Mouse (Mus musculus) embryonic facial prominence, embryonic 12.5 days (tissue): ENCODE data around the gene Vmn2r85. TPM values are rescaled to one million over a fixed set of nuclear protein-coding genes. Genes with fewer than 3 reads are reported as not detected.
A peak's percentile ranks its signal among the peaks of the same experiment; 100 is the strongest.
"Not testable (repeated sequence)": the region's sequence is repeated elsewhere in the genome, so short reads cannot be mapped to it uniquely, and the experiment has no call there.

Experiments used
- ATAC-seq: fragments of 200-750 bp; cut with Nextera tagmentation; 2 replicates; pipeline ENCODE4 v1.8.0; 2017; ENCODE audit not compliant: insufficient number of reproducible peaks, insufficient read depth, low FRiP score, low TSS enrichment
- H3K27ac ChIP-seq: fragments of 300-500 bp; sonication (generic); 2 replicates; pipeline ENCODE4 v1.5.1; 2016; ENCODE audit warnings: mild to moderate bottlenecking
- H3K27me3 ChIP-seq: fragments of 300-500 bp; sonication (generic); 2 replicates; pipeline ENCODE4 v1.6.1; 2016; ENCODE audit warnings: mild to moderate bottlenecking, moderate library complexity
- H3K36me3 ChIP-seq: fragments of 300-500 bp; sonication (generic); 2 replicates; pipeline ENCODE4 v1.6.1; 2016; ENCODE audit warnings: mild to moderate bottlenecking
- H3K4me1 ChIP-seq: fragments of 300-500 bp; sonication (generic); 2 replicates; pipeline ENCODE4 v1.6.1; 2016
- H3K4me2 ChIP-seq: fragments of 300-500 bp; sonication (generic); replicated peaks from 2 replicates; pipeline ENCODE4 v1.6.1; 2016; ENCODE audit warnings: mild to moderate bottlenecking, moderate library complexity
- H3K4me3 ChIP-seq: fragments of 300-500 bp; sonication (generic); 2 replicates; pipeline ENCODE4 v1.5.1; 2016; ENCODE audit warnings: mild to moderate bottlenecking
- H3K9ac ChIP-seq: fragments of 300-500 bp; sonication (generic); 2 replicates; pipeline ENCODE4 v1.6.1; 2016; ENCODE audit warnings: mild to moderate bottlenecking, moderate library complexity
- H3K9me3 ChIP-seq: fragments of 300-500 bp; sonication (generic); 2 replicates; pipeline ENCODE4 v1.6.1; 2016; ENCODE audit warnings: mild to moderate bottlenecking, moderate library complexity
- WGBS: fragments of 180-500 bp; shearing (Covaris S2); methylation state at CpG from one replicate; pipeline ENCODE4 v1.1.7; 2016; 5-methylcytosine and 5-hydroxymethylcytosine counted together
- polyA plus RNA-seq: library from polyadenylated mRNA; unstranded; fragments of >200 nt; fragmentation: Nextera tagmentation; extraction: Ambion mirVana; gene quantifications from 2 replicates; pipeline ENCODE4 v1.2.1, GENCODE M21; 2016

Gene Vmn2r85
- not detected in 2 replicates for polyA plus RNA-seq

GRCm38 (mm10) chr10:130429603-130430002 is at the start of gene Vmn2r85:
Vmn2r85 (minus strand) TSS chr10:130429703.
- not testable (repeated sequence) for H3K27ac ChIP-seq, H3K36me3 ChIP-seq, H3K4me2 ChIP-seq, H3K9ac ChIP-seq, H3K9me3 ChIP-seq, H3K4me3 ChIP-seq, H3K27me3 ChIP-seq, ATAC-seq, H3K4me1 ChIP-seq

DNA sequence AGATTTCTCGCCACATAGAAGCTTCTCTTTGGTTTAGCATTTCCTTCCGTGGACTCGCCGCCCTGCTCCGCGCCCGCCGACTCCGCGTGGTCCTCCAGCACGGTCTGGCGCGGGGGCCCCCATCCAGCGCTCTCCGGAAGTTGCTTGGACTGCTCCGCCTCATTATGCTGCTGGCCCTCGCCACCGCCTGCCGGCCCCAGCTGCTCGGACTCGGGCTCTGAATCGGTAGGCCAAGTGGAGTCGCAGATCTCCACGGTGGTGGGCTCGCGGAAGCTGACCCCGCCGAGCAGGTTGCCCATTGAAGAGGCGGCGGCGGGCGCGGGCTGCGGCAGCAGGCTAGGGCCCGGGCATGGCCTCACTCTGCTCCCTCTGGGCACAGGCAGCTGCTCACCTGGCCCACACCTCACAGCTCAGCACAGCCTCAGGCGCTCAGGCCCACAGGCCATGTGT is 40.8 kb upstream of the Vmn2r85 start:
- Histone ChIP-seq H3K4me2 (peak overlapping the region; percentile 69), H3K27me3 (no peaks in the 10 kb centered on the region), H3K9ac (peak overlapping the region; percentile 59; the same call in 1 of the 2 replicates), H3K36me3 (no peaks in the 10 kb centered on the region), H3K4me3 (peak overlapping the region; percentile 49), H3K27ac (no peak overlapping the region), H3K4me1 (no peaks in the 10 kb centered on the region), H3K9me3 (no peaks in the 10 kb centered on the region)
- WGBS = 2% methylated on average over 36 of the region's 36 CpGs
- peak; percentile 92 for ATAC-seq

DNA sequence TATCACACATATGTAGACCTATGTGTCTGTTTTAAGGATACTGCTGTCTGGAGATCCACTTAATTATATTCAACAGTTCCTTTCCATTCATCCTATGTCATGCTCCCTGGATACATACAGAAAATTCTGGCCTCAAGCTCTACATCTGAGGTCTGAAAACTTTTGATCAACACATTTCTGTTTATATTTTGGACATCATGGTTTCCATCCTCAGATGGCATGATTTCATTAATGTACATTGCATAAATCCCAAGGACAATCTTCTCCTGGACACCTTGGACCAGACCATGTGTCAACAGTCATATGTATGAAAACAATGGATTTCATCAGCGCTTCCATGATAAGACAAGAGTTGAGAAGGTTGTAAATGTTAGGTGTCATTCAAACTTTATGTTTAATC is 26.4 kb upstream of the Vmn2r85 start, which contains the start of gene Vmn2r86:
Vmn2r86 (minus strand) TSS at position 101 of the 400 bp plus-strand sequence.
- H3K9ac ChIP-seq, H3K4me3 ChIP-seq, H3K36me3 ChIP-seq, H3K9me3 ChIP-seq, H3K27ac ChIP-seq, H3K4me2 ChIP-seq, H3K4me1 ChIP-seq, H3K27me3 ChIP-seq, ATAC-seq: not testable (repeated sequence)
- 93% methylated on average over 1 of the region's 1 CpGs for WGBS

- Histone ChIP-seq H3K36me3 (no peaks in the 10 kb centered on the region), H3K4me1 (no peaks in the 10 kb centered on the region), H3K4me3 (no peak overlapping the region), H3K9ac (no peak overlapping the region), H3K27me3 (no peaks in the 10 kb centered on the region), H3K27ac (no peak overlapping the region), H3K9me3 (no peaks in the 10 kb centered on the region), H3K4me2 (no peak overlapping the region)
- ATAC-seq = no peak
- 88% methylated on average over 21 of the region's 21 CpGs for WGBS
Observed at GRCm38 (mm10) chr10:130444776-130445175, 15.3 kb upstream of the Vmn2r85 start.

- H3K4me1 ChIP-seq, ATAC-seq: not testable (repeated sequence)
- 83% methylated on average over 11 of the region's 11 CpGs for WGBS
Observed at GRCm38 (mm10) chr10:130434185-130434898, 4.8 kb upstream of the Vmn2r85 start.

DNA sequence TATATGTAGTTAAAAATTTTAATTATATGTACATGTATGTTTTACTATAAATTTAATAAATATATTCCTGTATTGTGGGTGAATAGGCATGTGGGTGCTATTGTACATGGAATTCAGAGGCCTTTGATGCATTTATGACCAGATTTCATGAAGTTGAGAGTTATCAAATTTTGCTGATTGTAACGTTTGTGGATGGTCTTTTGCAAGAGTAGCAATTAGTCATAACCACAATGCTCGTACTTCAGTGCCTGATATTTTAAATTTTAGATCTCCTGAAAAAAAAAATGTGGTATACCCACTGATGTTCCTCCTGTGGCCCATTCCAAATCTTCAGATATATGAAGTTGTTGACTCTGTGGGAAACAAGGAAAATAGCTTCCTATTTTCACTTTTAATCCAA is 7.1 kb downstream of the Vmn2r85 start:
- not testable (repeated sequence) for H3K27ac ChIP-seq, H3K4me1 ChIP-seq, H3K27me3 ChIP-seq, H3K9ac ChIP-seq, H3K4me2 ChIP-seq, ATAC-seq, H3K9me3 ChIP-seq, H3K4me3 ChIP-seq, H3K36me3 ChIP-seq
- WGBS = 86% methylated on average over 2 of the region's 2 CpGs

More at GRCm38 (mm10) chr10:130434185-130434898, 4.8 kb upstream of the Vmn2r85 start:
- not testable (repeated sequence) for H3K9me3 ChIP-seq, H3K9ac ChIP-seq, H3K36me3 ChIP-seq, H3K27ac ChIP-seq, H3K4me2 ChIP-seq, H3K4me3 ChIP-seq, H3K27me3 ChIP-seq

DNA sequence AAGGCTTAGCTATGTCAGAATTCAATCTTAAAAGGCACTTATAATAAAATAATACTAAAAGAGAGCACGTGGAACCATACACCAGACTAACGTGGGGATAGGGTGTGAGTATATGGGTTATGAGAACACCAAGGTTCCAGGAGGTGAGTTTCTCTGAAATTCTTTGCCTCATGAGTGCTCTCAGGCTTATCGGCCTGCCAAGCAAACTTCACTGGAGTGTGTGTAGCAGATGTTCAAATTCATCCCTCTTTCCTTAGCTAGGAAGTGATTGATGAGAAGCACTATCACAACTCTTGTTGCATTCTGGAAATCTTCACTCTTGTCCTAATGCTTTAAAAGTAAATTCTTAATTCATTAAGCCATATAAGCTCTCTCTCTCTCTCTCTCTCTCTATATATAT is 9.1 kb downstream of the Vmn2r85 start:
- no peaks in the 10 kb centered on the region for H3K4me1 ChIP-seq
- ATAC-seq = no peak
- H3K27ac ChIP-seq = no peak overlapping the region
- H3K9me3 ChIP-seq = no peaks in the 10 kb centered on the region
- no peak overlapping the region for H3K9ac ChIP-seq
- H3K4me3 ChIP-seq = no peak overlapping the region
- no peak overlapping the region for H3K4me2 ChIP-seq
- 76% methylated on average over 3 of the region's 3 CpGs for WGBS
- no peaks in the 10 kb centered on the region for H3K27me3 ChIP-seq
- H3K36me3 ChIP-seq = no peaks in the 10 kb centered on the region

- H3K36me3 ChIP-seq, H3K27me3 ChIP-seq, H3K4me3 ChIP-seq, H3K27ac ChIP-seq, H3K9ac ChIP-seq, ATAC-seq, H3K9me3 ChIP-seq, H3K4me1 ChIP-seq, H3K4me2 ChIP-seq: not testable (repeated sequence)
- 53% methylated on average over 2 of the region's 2 CpGs for WGBS
Observed at GRCm38 (mm10) chr10:130419954-130420353, 9.5 kb downstream of the Vmn2r85 start.

DNA sequence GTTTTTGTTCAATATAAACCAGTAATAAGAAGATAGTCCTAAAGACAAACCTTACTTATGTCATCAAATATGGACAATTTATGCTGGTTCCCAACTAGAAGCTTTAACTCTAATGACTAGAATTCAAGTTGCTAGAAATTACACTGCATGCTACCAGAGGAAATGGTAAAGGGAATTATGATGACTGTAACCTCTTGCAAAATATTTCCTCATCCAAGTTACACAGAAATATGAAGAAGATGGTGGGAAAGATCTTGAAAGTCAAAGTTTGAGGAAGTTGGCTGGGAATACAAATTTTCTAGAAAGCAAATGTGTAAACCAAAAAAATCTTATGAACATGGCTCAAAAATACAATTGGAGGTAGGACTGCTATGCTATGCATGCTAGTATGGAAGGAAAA is 13.2 kb downstream of the Vmn2r85 start:
- not testable (repeated sequence) for H3K4me3 ChIP-seq, H3K4me1 ChIP-seq, H3K27ac ChIP-seq, H3K9me3 ChIP-seq, ATAC-seq, H3K4me2 ChIP-seq, H3K9ac ChIP-seq, H3K36me3 ChIP-seq, H3K27me3 ChIP-seq

DNA sequence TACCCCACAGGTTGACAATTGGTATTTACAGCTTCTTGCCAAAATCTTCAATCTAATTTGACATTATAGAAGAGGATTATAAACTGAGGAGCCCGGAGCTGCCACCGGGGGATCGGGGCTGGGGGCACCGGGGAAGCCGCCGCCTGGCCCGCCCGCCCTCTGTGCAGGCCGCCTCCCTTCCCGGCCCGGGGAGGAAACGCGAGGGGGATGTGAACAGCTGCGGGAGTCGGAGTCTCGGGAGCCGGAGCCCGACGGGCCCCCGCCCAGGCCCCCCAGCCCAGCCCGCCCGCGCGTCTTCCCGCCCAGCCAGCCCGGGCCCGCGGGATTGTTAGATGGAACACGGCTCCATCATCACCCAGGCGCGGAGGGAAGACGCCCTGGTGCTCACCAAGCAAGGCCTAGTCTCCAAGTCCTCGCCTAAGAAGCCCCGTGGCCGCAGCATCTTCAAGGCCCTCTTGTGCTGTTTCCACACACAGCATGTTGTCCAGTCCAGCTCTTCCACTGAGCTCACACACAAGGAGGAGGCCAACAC is 17.3 kb downstream of the Vmn2r85 start:
- not testable (repeated sequence) for H3K36me3 ChIP-seq, ATAC-seq, H3K4me1 ChIP-seq, H3K4me2 ChIP-seq, H3K27ac ChIP-seq, H3K9me3 ChIP-seq, H3K4me3 ChIP-seq, H3K9ac ChIP-seq, H3K27me3 ChIP-seq
- WGBS = 73% methylated on average over 26 of the region's 35 CpGs

- Histone ChIP-seq H3K4me2 (no peak within 1 kb of the TSS), H3K36me3 (no peaks in the 10 kb centered on the region), H3K27ac (no peak within 1 kb of the TSS), H3K4me1 (no peaks in the 10 kb centered on the region), H3K9ac (no peak within 1 kb of the TSS), H3K9me3 (no peaks in the 10 kb centered on the region), H3K4me3 (no peak within 1 kb of the TSS), H3K27me3 (no peaks in the 10 kb centered on the region)
- no peak for ATAC-seq
Observed at GRCm38 (mm10) chr10:130394232-130394631, 35.3 kb downstream of the Vmn2r85 start, which contains the start of gene Vmn2r84. Vmn2r84 (minus strand) TSS chr10:130394332.

GRCm38 (mm10) chr10:130375145-130375544 is 54.4 kb downstream of the Vmn2r85 start:
- Histone ChIP-seq H3K27ac (no peak overlapping the region), H3K9ac (no peak overlapping the region), H3K4me2 (no peak overlapping the region), H3K27me3 (no peaks in the 10 kb centered on the region), H3K4me3 (no peak overlapping the region), H3K36me3 (no peaks in the 10 kb centered on the region), H3K9me3 (no peaks in the 10 kb centered on the region), H3K4me1 (no peaks in the 10 kb centered on the region)
- 93% methylated on average over 2 of the region's 2 CpGs for WGBS
- no peak for ATAC-seq
